Mouse (Mus musculus): ENCODE data around the gene Rgs3. TPM values are rescaled to one million over a fixed set of nuclear protein-coding genes. Genes with fewer than 3 reads are reported as not detected.
"Not testable (repeated sequence)": the region's sequence is repeated elsewhere in the genome, so short reads cannot be mapped to it uniquely, and the experiment has no call there.

The Rgs3 gene
- polyA plus RNA-seq, 1 experiment from 2014 or later: 58.5 TPM

- ATAC-seq (ENCODE audit: low FRiP score, low read depth): no peak
- Histone ChIP-seq H3K27me3 (no peaks in the 10 kb centered on the region), H3K36me3 (no peaks in the 10 kb centered on the region), H3K4me1 (peaks cover 19% of the 10 kb centered on the region), H3K27ac (replicated peaks) (no peak overlapping the region), H3K4me3 (no peak overlapping the region), H3K4me2 (replicated peaks) (no peak overlapping the region), H3K9me3 (no peaks in the 10 kb centered on the region), H3K9ac (replicated peaks) (no peak overlapping the region)
- 87% methylated on average over 1 of the region's 1 CpGs for WGBS
Measured at GRCm38 (mm10) chr4:62590878-62591277, 31.2 kb downstream of the Rgs3 start.

GRCm38 (mm10) chr4:62591326-62591725, 31.7 kb downstream of the Rgs3 start:
- Histone ChIP-seq H3K4me2 (replicated peaks) (no peak overlapping the region), H3K27ac (replicated peaks) (no peak overlapping the region), H3K36me3 (no peaks in the 10 kb centered on the region), H3K4me3 (no peak overlapping the region), H3K9ac (replicated peaks) (no peak overlapping the region), H3K4me1 (peaks cover 19% of the 10 kb centered on the region), H3K27me3 (no peaks in the 10 kb centered on the region), H3K9me3 (no peaks in the 10 kb centered on the region)
- no peak for ATAC-seq (ENCODE audit: low FRiP score, low read depth)
- WGBS: 11% methylated on average over 11 of the region's 11 CpGs

GRCm38 (mm10) chr4:62593546-62594240, 34.0 kb downstream of the Rgs3 start:
- H3K4me1 ChIP-seq: peaks cover 19% of the 10 kb centered on the region
- not testable (repeated sequence) for ATAC-seq (ENCODE audit: low FRiP score, low read depth); H3K36me3 ChIP-seq; H3K4me3 ChIP-seq; H3K27me3 ChIP-seq; H3K9me3 ChIP-seq; H3K27ac ChIP-seq (replicated peaks); H3K4me2 ChIP-seq (replicated peaks); H3K9ac ChIP-seq (replicated peaks)
- 92% methylated on average over 24 of the region's 24 CpGs for WGBS

DNA sequence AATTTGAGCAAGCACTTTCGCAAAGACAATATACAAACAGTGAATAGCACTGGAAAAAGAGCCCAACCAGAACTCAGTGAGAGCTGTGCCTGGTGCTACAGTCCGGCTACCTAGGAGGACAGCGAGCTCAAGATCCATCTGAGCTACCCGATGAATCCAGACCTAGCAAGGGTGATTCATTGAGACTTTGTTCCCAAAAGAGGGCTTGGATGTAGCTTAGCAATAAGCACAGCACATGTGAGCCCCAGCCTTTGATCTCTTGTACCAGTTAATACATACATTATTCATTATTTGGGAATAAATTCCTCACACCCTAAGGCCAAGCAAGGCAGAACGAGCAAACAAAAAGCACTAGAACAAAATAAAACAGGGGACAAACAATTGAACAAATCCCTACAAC, 34.8 kb downstream of the Rgs3 start:
- Histone ChIP-seq H3K4me3 (no peak overlapping the region), H3K27me3 (no peaks in the 10 kb centered on the region), H3K36me3 (no peaks in the 10 kb centered on the region), H3K9me3 (no peaks in the 10 kb centered on the region), H3K4me1 (peaks cover 19% of the 10 kb centered on the region), H3K27ac (replicated peaks) (peak overlapping the region; percentile 61; the same call in 1 of the 2 replicates), H3K9ac (replicated peaks) (no peak overlapping the region), H3K4me2 (replicated peaks) (no peak overlapping the region)
- ATAC-seq (ENCODE audit: low FRiP score, low read depth): peak; percentile 74
- WGBS: 38% methylated on average over 5 of the region's 5 CpGs

DNA sequence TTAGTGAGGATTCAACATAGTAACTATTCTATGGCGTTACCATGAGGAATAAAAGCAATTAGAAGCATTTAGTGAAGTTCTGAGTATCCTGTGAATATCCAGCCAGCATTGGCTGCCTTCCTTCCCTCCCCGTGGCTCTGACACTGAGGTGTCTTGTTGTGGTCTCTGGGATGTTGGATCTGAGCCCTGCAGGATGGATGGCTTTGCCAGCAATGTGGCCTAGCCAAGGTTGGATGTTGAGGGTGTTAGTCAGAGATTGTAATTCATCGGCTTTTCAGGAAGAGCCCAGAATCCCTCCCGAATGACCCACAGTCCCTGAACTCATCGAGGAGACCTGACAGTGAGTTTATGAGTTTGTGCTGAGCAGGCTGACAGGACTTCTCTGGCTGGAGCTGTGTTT, 36.4 kb downstream of the Rgs3 start:
- Histone ChIP-seq H3K27ac (replicated peaks) (no peak overlapping the region), H3K36me3 (no peaks in the 10 kb centered on the region), H3K4me1 (peaks cover 14% of the 10 kb centered on the region; the same call in 1 of the 2 replicates), H3K9ac (replicated peaks) (no peak overlapping the region), H3K4me3 (no peak overlapping the region), H3K9me3 (no peaks in the 10 kb centered on the region), H3K4me2 (replicated peaks) (no peak overlapping the region), H3K27me3 (no peaks in the 10 kb centered on the region)
- WGBS: 86% methylated on average over 5 of the region's 5 CpGs
- ATAC-seq (ENCODE audit: low FRiP score, low read depth): no peak

GRCm38 (mm10) chr4:62600549-62600948, 40.9 kb downstream of the Rgs3 start:
- H3K4me3 ChIP-seq: no peak overlapping the region
- no peaks in the 10 kb centered on the region for H3K4me1 ChIP-seq
- no peak overlapping the region for H3K27ac ChIP-seq (replicated peaks)
- 83% methylated on average over 1 of the region's 1 CpGs for WGBS
- H3K9me3 ChIP-seq: no peaks in the 10 kb centered on the region
- H3K36me3 ChIP-seq: no peaks in the 10 kb centered on the region
- H3K9ac ChIP-seq (replicated peaks): no peak overlapping the region
- H3K4me2 ChIP-seq (replicated peaks): no peak overlapping the region
- no peak for ATAC-seq (ENCODE audit: low FRiP score, low read depth)
- H3K27me3 ChIP-seq: no peaks in the 10 kb centered on the region

- 91% methylated on average over 4 of the region's 4 CpGs for WGBS
- Histone ChIP-seq H3K9ac (replicated peaks) (no peak overlapping the region), H3K36me3 (no peaks in the 10 kb centered on the region), H3K27me3 (no peaks in the 10 kb centered on the region), H3K9me3 (no peaks in the 10 kb centered on the region), H3K4me3 (no peak overlapping the region), H3K27ac (replicated peaks) (no peak overlapping the region), H3K4me2 (replicated peaks) (no peak overlapping the region), H3K4me1 (peaks cover 22% of the 10 kb centered on the region)
- ATAC-seq (ENCODE audit: low FRiP score, low read depth): no peak
Measured at GRCm38 (mm10) chr4:62603607-62604006, 44.0 kb downstream of the Rgs3 start.

DNA sequence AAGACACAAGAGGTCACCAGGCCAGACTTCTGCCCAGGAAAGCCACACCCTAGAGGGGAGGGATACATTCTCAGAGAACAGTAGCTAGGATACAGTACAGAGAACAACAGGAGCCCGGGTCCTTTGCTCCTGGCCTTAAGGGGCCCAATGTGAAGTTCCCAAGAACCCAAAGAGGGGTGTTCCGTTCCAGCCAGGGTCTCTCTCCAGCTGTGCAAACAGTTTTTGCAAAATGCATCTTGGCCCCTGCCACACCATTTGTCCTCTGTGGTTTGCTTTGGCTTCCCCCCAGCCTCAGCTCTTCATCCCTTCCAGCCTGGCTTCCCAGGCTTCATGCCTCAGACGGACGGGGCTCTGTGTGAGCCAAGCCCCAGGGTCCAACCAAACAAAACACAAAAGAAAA, 44.4 kb downstream of the Rgs3 start:
- Histone ChIP-seq H3K9me3 (no peaks in the 10 kb centered on the region), H3K36me3 (no peaks in the 10 kb centered on the region), H3K4me1 (peaks cover 23% of the 10 kb centered on the region), H3K27me3 (no peaks in the 10 kb centered on the region), H3K27ac (replicated peaks) (no peak overlapping the region), H3K4me2 (replicated peaks) (no peak overlapping the region), H3K4me3 (no peak overlapping the region), H3K9ac (replicated peaks) (no peak overlapping the region)
- 60% methylated on average over 4 of the region's 4 CpGs for WGBS
- ATAC-seq (ENCODE audit: low FRiP score, low read depth): no peak

GRCm38 (mm10) chr4:62605856-62606541, 46.4 kb downstream of the Rgs3 start:
- Histone ChIP-seq H3K9me3 (no peaks in the 10 kb centered on the region), H3K27ac (replicated peaks) (0 out of 2 replicates have a peak overlapping the region, but pooled peaks have one; percentile 22), H3K27me3 (no peaks in the 10 kb centered on the region), H3K4me2 (replicated peaks) (no peak overlapping the region), H3K36me3 (no peaks in the 10 kb centered on the region), H3K4me3 (no peak overlapping the region), H3K9ac (replicated peaks) (no peak overlapping the region), H3K4me1 (peaks cover 34% of the 10 kb centered on the region)
- WGBS: 96% methylated on average over 9 of the region's 9 CpGs
- no peak for ATAC-seq (ENCODE audit: low FRiP score, low read depth)

- Histone ChIP-seq H3K4me1 (peaks cover 34% of the 10 kb centered on the region), H3K27me3 (no peaks in the 10 kb centered on the region), H3K4me3 (no peak overlapping the region), H3K4me2 (replicated peaks) (no peak overlapping the region), H3K9ac (replicated peaks) (no peak overlapping the region), H3K27ac (replicated peaks) (0 out of 2 replicates have a peak overlapping the region, but pooled peaks have one; percentile 22), H3K9me3 (no peaks in the 10 kb centered on the region), H3K36me3 (no peaks in the 10 kb centered on the region)
- ATAC-seq (ENCODE audit: low FRiP score, low read depth): no peak
- WGBS: 76% methylated on average over 7 of the region's 7 CpGs
Measured at GRCm38 (mm10) chr4:62606542-62606882, 46.9 kb downstream of the Rgs3 start.

- H3K27ac ChIP-seq (replicated peaks): peak overlapping the region; percentile 35; the same call in 1 of the 2 replicates
- WGBS: 81% methylated on average over 7 of the region's 7 CpGs
- H3K4me3 ChIP-seq: no peak overlapping the region
- no peaks in the 10 kb centered on the region for H3K36me3 ChIP-seq
- H3K9ac ChIP-seq (replicated peaks): no peak overlapping the region
- ATAC-seq (ENCODE audit: low FRiP score, low read depth): no peak
- H3K9me3 ChIP-seq: no peaks in the 10 kb centered on the region
- no peaks in the 10 kb centered on the region for H3K27me3 ChIP-seq
- H3K4me1 ChIP-seq: peaks cover 36% of the 10 kb centered on the region
- no peak overlapping the region for H3K4me2 ChIP-seq (replicated peaks)
Measured at GRCm38 (mm10) chr4:62606905-62607304, 47.3 kb downstream of the Rgs3 start.

DNA sequence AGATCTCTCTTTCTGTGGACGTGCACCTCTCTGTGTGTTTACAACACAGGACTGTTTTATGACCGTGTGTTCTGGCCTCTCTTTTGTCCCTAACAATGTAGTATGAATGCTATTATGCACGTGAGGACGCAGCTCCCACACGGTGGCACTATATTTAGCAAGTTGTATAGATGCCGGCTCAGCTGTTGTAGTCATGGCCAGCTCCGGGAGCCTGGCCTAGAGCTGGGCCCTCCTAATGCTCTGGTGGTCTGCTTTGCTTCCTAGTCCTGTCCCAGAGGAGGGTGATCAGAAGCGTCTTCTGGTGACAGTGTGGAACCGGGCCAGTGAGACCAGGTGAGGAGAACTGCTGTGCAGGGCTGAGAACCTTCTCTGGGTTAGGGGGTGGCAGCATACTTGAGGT, 47.7 kb downstream of the Rgs3 start:
- H3K4me1 ChIP-seq: peaks cover 37% of the 10 kb centered on the region
- H3K27ac ChIP-seq (replicated peaks): peak overlapping the region; percentile 35; the same call in 1 of the 2 replicates
- no peaks in the 10 kb centered on the region for H3K9me3 ChIP-seq
- H3K4me2 ChIP-seq (replicated peaks): no peak overlapping the region
- no peaks in the 10 kb centered on the region for H3K27me3 ChIP-seq
- 0 out of 2 replicates have a peak, but pooled peaks have one; percentile 53 for ATAC-seq (ENCODE audit: low FRiP score, low read depth)
- H3K4me3 ChIP-seq: no peak overlapping the region
- WGBS: 70% methylated on average over 9 of the region's 9 CpGs
- H3K36me3 ChIP-seq: no peaks in the 10 kb centered on the region
- H3K9ac ChIP-seq (replicated peaks): no peak overlapping the region

Data from midbrain, embryonic 12.5 days (tissue).